Mouse (Mus musculus) heart, adult 8-10 months (tissue): Measurements from ENCODE around the gene Insr. TPM values are rescaled to one million over a fixed set of nuclear protein-coding genes. Genes with fewer than 3 reads are reported as not detected.
"Not testable (repeated sequence)": the region's sequence is repeated elsewhere in the genome, so short reads cannot be mapped to it uniquely, and the experiment has no call there.

Source experiments
- DNase-seq: peaks from one replicate; pipeline ENCODE4 v3.0.0; 2022; ENCODE audit warnings: low spot score
- microRNA-seq: library from miRNA; unstranded; fragments of <30 nt; microRNA quantifications from one replicate; pipeline ENCODE4 v1.2.0, GENCODE M21; 2022
- total RNA-seq, 4 experiments: library from RNA; stranded (reverse); gene quantifications; 2 replicates each; pipeline ENCODE4 v1.2.4; 2022

The Insr gene
- total RNA-seq, 4 experiments from 2014 or later = 117 to 175 (median 143) TPM

- DNase-seq = no peak
Observed at GRCm38 (mm10) chr8:3191006-3191405, 88.4 kb downstream of the Insr start.

GRCm38 (mm10) chr8:3187456-3187855 is 92.0 kb downstream of the Insr start:
- peak; percentile 77 for DNase-seq

GRCm38 (mm10) chr8:3179930-3180329 is 99.5 kb downstream of the Insr start:
- DNase-seq = peak; percentile 21

- DNase-seq = no peak
Observed at GRCm38 (mm10) chr8:3177440-3177839, 102.0 kb downstream of the Insr start.

GRCm38 (mm10) chr8:3172246-3172645 is 107.2 kb downstream of the Insr start:
- no peak for DNase-seq

- DNase-seq = peak; percentile 1
Observed at GRCm38 (mm10) chr8:3146506-3146905, 132.9 kb downstream of the Insr start.

- DNase-seq = not testable (repeated sequence)
Observed at GRCm38 (mm10) chr8:3100416-3100815, 179.0 kb downstream of the Insr start.

Small RNA genes within 50 kb of the gene (microRNA-seq; reads per million reads assigned to microRNA genes)
- gene Gm25775 = not detected

Other genes starting within 250 kb of the Insr start
- 1 to 10 TPM in 1 of 4 experiments, under 1 TPM in 3; 0.19 to 1.5 (median 0.33) TPM for gene A430078G23Rik, start 73.8 kb upstream of the Insr start, total RNA-seq
- 10 to 100 TPM; 15.0 to 17.4 (median 15.8) TPM for gene Arhgef18, start 113.4 kb upstream of the Insr start, total RNA-seq
- gene Pex11g, start 188.1 kb upstream of the Insr start, total RNA-seq = 1 to 10 TPM; 2.6 to 4.7 (median 4.1) TPM
- gene Tex45, start 191.2 kb upstream of the Insr start, total RNA-seq = under 1 TPM in 1 of 4 experiments, not detected in 3; 0.16 TPM
- 10 to 100 TPM; 24.2 to 30.9 (median 29.6) TPM for gene Zfp358, start 213.5 kb upstream of the Insr start, total RNA-seq
- gene Mcoln1, start 220.8 kb upstream of the Insr start, total RNA-seq = 10 to 100 TPM; 20.6 to 24.2 (median 23.3) TPM
- gene Pnpla6, start 235.8 kb upstream of the Insr start, total RNA-seq = 1 to 10 TPM; 8.8 to 9.8 (median 9.6) TPM